Mouse (Mus musculus) gastrocnemius, postnatal 4 days (tissue): ENCODE measurements around the gene Slc22a4. TPM values are rescaled to one million over a fixed set of nuclear protein-coding genes. Genes with fewer than 3 reads are reported as not detected.
"Not testable (repeated sequence)": the region's sequence is repeated elsewhere in the genome, so short reads cannot be mapped to it uniquely, and the experiment has no call there.

Experiments used
- DNase-seq, 2 experiments: peaks; one replicate each; pipeline ENCODE4 v3.0.0; 2021 to 2022; ENCODE audit warnings: low spot score in 2 of 2, mixed read lengths in 2 of 2
- total RNA-seq, 2 experiments: library from RNA; stranded (reverse); gene quantifications; 2 replicates each; pipeline ENCODE4 v1.2.3; 2021

Slc22a4 gene
- total RNA-seq, 2 experiments from 2014 or later = 0.83 to 1.1 TPM

DNA sequence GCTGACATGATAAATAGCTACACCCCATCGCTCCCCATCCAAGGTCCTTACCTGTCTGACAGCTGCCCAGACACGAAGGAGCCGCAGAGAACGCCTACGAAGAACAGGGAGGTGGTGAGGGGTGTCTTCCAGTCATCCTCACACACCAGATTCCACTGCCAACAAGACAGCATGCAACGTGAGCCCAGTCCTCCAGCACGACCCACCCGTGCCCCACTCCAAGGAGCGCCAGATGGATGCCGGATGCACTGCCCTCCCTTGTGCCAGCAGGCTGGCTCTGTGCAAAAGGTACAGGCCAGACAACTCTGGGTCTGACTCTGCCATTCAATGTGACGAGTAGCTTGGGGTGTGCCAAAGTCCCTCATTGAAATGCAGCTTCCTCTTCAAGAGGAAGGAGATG, 20.2 kb downstream of the Slc22a4 start:
- DNase-seq = no peak

DNA sequence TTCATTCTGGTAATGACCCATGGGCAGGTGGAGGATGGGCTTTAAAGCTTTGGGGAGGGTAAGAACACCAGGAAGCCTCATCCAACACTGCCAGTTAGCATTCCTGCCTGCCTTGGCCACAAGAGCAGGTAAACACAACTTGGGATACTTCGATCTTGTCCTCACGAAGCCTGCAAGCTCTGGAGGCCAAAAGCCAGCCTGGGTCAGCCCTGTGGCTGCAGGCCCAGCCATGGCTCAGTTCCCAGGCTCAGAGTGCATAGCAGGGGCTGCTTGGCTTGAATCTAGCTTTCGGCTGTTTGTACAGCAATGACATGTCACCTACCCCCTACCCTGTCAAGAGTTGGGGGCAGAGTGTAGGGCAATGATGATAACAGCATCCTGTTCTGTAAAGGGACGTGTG, 21.0 kb downstream of the Slc22a4 start:
- peak in 1 of 2 experiments; percentile 60 for DNase-seq

DNA sequence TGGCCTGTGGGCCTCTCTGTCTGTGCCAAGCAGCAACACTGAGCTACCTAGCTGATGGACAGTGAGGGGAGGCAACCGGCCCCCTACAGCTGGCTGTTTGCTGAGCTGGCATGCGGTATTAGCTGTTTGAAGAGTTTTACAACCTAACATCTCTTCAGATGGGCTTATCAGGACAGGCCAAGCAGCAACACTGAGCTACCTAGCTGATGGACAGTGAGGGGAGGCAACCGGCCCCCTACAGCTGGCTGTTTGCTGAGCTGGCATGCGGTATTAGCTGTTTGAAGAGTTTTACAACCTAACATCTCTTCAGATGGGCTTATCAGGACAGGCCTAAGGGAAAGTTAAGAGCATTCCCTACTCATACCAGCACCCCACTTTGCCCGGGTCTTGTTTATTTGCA, 21.5 kb downstream of the Slc22a4 start:
- not testable (repeated sequence) for DNase-seq

DNA sequence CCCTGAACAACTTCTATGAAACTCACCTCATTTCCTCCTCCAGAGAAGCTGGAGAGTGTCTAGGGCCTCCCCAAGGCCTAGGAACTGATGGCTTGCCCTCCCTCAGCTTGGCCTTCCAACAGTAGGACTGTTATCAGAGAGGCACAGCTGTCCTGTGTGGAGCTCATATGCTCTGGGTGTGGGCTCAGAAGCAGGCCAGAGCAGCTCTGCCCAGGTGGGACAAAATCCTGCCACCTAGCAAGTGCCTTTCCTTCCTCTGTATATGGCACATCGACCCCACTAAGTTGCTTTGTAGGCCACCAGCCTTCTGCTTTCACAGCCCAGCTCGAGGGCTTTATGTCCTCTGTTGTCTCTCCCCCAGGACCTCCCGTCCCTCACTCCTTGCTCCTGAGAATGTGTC, 23.2 kb downstream of the Slc22a4 start:
- no peak for DNase-seq

DNA sequence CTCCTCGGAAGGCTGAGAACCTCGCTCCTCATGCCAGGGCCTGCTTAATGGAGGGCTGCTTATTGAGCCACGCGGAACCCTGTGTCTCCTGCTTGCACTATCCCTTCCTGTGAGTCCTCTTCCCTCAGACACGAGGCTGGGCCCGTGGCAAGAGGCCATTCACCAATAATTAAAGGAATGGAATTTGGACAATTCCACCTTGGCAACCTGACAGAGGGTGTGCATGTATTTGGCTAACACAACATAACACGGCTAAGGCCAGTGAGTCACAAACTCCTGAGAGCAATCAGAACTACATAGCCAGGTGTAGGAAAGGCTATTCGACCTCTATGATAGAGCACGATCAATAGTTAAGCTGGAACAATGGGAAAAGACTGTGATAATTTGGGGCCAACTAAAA, 23.7 kb downstream of the Slc22a4 start:
- no peak for DNase-seq

DNA sequence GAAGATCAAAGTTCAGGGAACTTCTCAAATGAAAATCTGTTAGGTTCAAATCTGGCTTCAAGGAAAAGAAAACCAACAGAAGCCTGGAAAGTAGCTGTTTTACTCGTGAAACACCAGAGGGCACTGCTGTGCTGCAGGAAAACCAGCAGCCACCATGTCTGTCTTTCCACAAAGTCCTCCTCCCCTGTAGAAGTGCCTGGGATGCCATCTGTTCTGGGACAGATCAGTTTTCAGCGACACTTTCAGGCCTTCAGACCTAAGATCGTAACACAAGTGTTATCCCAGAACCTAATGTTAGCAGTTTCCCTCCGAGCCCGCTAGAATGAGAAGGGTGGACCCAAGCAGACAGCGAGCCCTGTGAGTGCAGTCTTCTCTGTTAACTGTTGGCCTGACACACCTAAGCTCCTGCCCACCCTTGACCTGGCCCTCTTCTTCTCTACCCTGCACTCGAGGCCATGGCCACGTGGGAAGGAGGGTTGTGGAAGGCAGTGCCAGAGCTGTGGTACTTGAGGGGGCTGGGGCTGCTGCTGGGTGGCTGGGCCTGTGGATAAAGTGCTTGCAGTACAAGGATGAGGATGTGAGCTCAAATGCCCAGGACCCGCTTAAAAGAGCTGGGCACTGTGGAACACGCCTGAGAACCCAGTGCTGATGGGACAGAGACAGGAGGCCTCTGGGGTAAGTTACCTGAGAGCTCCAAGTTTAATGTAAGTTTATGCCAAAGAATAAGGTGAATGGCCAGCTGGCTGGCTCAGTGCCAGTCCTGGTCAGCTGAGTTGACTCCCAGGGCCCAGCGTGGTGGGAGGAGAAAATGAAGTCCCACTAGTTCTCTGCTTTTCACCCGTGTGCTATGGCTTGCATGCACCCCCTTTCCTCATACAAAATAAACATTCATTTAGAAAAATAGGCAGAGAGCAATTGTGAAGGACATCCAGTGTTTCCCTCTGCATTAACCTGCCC, 24.9 kb downstream of the Slc22a4 start:
- peak in 1 of 2 experiments; percentile 61 for DNase-seq

DNA sequence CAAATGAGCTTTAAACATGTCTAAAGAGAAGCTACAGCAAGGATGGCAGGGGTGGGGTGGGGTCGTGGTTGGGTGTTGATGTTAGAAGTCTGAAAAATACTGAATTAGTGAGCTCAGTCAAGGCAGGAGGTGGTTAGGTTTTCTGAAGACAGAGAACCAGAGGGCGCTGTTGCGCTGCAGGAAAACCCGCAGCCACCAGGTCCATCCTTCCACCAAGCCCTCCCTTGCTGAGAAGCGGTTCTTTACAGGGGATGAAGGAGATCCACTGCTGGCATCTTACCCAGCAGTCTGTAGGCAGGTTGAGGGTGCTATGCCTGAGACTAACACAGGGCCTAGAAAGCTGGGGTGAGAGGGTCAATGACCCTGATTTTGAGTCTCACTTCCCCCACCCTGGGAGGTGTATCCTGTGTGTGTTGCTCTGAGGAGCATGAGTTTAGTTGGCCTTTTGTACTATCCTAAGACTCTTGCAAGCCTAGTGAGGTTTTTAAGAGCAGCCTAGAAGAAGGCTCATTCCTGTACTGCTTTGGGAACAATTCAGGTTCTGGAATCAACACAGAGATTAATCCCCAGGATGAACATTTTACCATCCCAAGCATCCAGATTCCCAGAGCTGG, 25.6 kb downstream of the Slc22a4 start:
- DNase-seq = peak in 1 of 2 experiments; percentile 71

DNA sequence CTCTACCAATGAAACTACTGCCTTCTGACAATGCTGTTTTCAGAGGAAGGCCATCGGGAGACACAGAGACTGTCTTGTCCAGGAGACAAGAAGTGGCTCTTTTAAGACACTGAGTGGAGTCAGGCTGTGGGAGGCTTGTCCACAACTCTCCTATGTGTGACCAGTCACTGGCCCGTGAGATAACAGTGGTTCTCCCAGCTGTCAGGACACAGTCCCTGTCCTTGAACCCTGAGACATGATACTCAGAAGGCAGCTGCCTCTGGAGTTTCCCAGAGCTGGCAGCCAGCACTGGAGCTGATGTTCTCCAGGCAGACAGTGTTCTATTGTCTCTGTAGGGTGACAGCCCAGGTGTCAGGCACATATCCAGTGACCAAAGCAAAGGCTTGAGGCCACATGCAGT, 30.2 kb downstream of the Slc22a4 start:
- DNase-seq = no peak

DNA sequence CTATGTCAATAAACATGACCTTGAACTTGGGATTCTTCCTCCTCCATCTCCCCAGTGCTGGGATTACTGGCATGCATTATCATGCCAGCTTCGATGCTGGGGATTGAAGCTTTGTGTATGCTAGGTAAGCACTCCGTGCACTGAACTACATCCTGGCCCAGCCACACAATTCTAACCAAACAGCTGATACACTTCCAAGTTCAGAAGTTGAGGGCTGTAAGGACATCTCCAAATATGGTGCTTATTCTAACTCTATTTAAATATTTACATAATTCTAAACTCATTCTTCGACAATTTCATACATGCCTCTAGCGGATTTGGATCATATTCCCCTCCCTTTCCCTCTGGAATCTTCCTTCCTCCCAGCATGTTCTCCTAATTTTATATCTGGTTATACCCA, 35.6 kb downstream of the Slc22a4 start:
- DNase-seq = no peak

DNA sequence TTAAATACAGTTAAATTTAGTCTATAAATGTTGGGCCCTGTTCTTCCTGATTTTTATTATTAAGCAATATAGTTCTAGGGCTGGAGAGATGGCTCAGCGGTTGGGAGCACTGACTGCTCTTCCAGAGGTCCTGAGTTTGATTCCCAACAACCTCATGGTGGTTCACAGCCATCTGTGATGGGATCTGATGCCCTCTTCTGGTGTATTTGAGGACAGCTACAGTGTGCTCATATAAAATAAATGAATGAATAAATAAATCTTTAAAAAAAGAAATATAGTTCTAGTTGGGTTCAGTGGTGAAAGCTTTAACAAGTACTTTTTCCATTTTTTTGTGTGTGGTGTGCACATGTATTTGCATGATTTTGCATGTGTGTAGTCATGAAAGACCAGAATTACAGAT, 38.7 kb downstream of the Slc22a4 start:
- DNase-seq = no peak

DNA sequence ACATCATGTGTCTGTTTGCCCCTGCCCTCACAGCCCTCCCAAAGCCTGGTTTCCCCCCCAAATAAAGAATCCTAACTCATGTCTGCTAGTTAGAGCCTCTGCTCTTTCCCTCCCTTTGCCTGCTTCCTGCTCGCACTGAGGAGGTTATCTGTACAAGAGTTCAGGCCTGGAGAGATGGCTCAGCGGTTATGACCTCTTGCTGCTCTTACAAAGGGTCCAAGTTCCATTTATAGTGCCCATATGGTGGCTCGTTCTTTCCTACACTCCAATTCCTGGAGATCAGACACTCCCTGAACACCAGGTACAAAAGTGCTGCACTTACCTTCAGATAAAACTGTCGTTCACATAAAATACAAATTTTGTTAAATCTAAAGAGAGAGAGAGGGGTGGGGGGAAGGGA, 39.8 kb downstream of the Slc22a4 start:
- no peak for DNase-seq

DNA sequence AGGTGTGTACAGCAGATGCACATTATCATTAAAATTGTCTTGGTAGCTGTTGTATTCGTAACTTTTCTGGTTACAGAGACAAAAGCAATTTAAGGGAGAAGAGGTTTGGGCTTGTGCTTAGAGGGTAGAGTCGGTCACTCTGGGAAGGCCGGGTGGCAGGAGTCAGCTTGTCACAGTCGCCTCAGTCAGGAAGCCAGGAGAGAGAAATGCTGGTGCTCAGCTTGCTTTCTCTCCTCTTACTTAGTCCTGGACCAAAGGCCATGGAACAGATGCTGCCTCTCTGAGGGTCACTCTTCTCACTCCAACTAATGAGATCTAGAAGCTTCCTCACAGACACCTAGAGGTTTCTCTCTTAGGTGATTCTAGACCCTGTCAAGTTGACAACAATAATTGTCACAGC, 46.5 kb downstream of the Slc22a4 start:
- DNase-seq = no peak

DNA sequence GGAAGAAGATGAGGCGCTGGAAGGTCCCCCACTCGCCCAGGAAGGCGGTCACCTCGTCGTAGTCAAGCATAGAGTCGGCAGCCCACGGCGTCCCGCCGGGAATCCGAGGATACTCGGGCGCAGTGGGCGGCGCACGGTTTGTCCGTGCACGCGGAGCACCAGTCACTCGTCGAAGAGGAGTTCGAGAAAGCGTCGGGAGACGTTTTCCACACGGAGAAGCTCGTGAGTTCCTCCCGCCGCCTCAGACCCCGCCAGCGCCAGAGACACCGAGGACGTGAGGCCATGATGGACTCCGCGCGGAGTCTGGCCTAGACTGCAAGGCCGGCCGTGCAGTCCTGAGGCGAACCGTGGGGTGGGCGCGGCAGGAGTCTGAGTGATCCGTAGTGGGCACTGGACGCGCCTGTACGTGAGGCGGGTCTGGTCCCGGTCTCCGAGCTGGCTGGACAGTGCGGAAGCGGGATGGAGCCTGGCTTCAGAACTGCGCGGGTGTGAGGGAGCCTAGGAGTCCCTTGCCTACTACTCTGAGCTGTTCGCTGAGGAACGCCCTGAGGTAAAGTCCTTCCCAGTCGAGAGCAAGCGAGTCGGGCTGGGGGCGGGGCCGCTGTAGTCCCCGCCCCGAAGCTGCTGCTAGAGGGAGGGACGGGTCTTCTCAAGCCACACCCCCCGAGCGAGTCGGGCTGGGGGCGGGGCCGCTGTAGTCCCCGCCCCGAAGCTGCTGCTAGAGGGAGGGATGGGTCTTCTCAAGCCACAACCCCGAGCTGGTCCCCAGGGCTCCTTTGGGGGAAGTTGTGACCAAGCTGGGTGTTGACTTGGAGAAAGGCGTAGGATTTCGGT, 47.9 kb downstream of the Slc22a4 start, which contains the start of gene Slc22a21:
Slc22a21 (minus strand) TSS at position 545 of the 834 bp plus-strand sequence.
- DNase-seq = peak; percentile 66 to 76

DNA sequence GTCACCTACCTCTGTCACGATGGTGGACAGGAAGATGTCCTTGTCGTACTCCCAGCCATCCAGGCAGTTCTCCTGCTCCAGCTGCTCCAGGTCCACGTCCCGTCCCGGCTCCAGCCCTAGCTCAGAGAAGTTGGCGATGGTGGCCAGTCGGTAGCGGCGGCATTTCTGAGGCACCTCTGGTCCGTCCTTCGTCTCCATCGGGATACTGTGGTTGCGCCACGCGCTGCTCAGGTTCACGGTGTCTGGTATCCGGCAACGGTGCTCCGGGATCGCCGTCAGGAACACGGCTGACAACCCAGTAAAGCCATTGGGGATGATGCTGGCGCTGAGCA, 48.5 kb downstream of the Slc22a4 start:
- not testable (repeated sequence) for DNase-seq

DNA sequence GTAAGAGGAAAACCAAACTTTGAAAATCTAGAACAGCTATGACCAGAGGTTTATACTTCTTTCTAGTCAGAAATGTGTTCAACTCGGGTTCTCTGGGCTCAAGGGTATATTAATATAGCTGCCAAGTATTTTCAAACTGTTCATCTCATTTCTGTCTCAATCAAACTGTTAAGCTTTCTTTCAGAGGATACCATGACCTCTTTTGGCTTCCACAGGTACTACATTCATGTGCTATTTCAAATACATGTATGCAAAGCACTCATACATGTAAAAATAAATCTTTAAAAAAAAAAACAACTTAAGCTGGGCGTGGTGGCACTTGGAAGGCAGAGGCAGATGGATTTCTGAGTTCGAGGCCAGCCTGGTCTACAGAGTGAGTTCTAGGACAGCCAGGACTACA, 50.2 kb downstream of the Slc22a4 start:
- no peak for DNase-seq

DNA sequence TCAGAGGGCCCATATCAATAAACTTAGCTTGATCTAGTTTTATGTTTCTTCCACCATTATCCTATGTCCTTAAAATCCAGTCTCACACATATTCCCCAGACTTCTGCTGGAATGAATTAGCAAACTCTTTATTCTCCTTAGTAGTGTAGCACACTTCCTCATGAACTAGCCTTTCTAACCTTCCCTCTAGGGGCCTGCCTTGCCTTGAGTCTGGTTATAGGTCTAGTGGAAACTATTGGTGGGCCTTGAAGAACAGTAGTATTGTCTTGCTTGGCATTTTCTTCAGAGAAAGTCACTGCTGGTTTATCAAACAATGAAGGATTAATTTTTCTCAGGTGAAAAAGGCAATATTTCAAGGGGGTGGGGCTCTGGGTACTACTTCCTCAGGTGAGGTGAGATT, 52.3 kb downstream of the Slc22a4 start:
- no peak for DNase-seq

DNA sequence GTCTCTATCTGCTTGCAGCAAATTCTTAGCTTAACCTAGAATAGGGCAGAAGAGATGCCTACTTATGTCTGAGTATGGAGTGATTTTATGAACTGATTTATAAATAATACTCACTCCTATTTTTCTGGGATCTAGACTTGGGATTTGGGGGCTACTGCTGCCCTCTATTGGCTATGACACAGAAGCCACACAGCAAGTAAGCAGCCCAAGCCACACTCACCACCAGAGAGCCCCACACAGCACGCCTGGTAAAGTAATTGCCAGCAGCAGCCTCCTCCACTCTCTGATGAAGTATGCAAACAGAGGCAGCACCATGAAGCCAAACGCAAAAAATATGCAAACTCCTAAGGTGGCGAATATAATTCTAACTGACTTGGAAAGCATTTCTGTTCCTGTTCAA, 68.9 kb downstream of the Slc22a4 start:
- peak in 1 of 2 experiments; percentile 10 for DNase-seq

DNA sequence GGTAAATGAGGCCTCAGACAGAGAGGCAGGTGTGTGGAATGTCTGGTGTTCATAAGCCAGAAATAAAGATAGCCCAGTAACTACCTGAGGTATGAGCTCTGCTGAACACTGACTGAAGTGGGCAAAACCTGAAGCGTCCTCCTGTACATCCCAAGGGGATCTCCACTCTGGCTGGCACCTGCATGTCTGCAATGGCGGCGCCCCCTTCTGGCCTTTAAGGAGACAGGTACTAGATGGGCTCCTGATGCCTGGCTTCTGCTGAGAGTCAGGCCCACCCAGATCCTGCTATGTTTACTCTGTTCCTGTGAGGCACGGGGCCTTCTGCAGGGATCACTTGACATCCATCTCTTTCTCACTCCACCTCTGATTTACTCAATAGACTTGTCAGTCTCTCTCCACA, 69.7 kb downstream of the Slc22a4 start:
- not testable (repeated sequence) for DNase-seq

DNA sequence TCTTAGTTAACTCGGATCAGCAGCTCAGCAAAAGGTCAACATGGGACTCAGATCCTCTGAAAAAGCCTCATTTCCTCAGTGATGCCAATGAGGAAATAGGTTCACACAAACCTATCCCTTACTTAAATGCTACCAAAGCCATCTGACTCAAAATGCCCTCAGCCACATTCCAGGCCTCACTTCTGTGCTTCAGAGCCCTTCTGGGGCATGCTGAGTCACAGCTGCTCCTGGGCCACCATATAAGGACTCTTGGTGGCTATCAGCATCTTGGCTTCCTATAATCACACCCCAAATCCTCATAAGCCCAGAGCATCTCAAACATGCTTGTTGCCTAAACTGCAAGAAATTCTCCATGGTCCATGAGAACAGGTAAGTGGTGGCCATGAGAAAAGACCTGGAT, 71.3 kb downstream of the Slc22a4 start:
- DNase-seq = no peak

DNA sequence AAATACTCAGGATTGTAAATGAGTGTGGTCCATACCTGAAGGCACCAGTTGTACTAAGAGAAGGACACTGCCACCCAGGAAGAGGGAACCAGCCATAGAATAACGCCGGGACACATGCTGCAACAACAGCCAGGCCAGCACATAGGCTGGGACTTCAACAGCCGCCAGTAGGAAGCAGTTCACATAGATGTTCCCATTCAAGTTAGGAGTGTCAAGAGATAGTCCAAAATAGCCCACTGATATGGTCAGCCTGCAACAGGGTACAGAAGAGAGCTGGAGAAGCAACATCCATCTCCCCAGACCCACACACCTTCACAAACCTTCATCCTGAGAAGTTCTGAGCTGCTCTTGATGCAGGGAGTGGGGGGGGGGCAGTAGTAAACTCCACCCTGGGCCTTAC, 73.2 kb downstream of the Slc22a4 start:
- no peak for DNase-seq

DNA sequence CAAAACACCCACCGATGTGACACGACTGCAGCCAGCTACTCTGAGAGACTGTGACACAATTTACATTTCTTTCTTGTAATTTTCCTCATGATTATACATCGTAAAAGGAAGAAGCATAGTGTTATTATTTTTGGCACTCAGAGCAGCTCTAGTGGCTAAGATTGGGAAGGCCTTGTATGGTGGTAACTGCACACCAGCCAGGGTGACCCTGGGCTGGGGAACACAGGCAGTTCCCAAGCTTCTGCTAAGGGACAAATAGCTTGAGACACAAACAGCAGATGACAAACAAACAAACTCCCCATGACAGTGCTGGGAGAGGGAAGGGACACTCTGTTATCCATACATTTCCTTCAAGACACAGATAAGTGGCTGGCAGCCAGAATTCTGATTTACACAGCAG, 77.8 kb downstream of the Slc22a4 start:
- not testable (repeated sequence) for DNase-seq
